Mouse (Mus musculus): ENCODE results near the gene Sept9.

The Sept9 gene

DNA sequence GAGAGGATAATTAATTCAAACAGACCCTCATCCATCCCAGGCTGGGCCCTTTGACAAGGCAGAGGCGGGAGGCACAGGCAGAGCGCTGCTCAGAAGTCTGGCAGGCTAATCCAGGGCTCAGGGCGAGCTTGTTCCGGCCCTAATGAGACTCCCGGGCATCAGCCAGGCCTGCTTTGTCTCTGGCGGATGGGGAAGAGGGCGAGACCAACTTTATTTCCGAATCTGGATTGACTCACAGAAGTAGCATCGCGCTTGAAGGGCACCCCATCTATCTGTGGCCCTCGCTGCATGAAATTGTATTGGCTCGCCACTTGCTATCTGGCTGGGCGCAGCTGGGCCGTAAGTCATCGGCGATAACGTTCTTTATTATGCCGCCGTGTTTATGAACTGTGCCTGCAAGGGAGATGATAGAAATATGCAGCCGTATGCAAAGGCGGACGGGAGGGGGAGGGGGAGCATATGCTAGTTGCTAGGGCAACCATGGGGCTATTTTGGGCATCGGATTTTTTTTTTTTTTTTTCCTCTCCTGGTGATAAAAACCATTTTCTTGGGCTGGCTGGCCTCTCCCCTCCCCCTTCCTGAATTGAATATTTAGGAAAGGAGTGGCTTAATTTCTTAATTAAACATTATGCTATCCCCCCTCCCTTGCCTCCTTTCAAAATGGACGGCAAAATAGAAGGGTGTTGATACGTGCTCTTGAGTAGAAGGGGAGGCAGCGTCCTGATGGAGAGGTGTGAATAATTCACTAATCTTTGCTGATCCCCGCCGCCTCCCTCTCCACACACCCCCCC, 208.4 kb downstream of the Sept9 start:
- peak; percentile 56 for DNase-seq (ENCODE audit: low spot score)

DNA sequence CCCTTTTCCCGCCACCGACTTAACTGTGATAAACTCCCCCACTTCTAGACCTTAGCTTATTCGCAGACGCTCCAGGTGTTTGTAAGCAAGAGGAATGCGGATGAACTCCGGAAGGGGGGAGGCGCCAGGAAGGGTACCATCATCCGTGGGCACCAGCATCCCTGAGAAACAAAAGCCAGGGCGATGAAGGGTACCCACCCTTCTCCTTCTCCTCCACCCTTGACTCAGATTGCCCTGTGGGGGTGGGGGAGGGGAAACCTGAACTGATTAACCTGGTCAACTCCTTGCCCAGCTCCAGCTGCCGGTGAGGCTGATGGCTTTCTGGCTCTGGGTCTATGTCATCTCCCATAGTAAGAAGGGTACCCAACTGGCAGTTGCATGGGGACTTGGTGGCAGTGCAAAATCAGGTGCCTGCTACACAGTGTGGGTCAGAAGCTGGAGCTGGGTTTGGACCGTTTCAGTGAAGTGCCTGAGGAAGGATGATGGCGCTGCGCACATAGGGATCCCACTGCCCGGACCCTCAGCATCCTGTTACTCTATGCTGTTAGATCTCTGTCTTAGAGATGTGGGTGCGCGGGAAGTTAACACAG, 209.1 kb downstream of the Sept9 start:
- DNase-seq (ENCODE audit: low spot score), result no peak

DNA sequence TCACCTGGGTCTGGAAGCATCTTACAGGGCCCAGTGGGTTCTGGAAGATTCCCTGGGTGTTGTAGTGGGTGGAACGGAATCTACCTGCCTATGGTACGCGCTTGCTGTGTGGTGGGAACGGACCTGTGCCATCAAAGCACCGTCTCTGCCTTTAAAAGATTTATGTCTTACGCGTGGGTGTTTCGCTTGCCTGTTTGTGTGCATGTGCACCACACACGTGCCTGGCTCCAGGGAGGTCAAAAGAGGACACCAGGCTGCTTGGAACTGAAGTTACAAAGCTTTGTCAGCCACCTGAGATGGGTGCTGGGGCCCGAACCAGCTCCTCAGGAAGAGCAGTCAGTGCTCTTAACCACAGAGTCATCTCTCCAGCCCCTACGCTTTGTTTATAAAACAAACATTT, 209.9 kb downstream of the Sept9 start:
- no peak for DNase-seq (ENCODE audit: low spot score)

DNA sequence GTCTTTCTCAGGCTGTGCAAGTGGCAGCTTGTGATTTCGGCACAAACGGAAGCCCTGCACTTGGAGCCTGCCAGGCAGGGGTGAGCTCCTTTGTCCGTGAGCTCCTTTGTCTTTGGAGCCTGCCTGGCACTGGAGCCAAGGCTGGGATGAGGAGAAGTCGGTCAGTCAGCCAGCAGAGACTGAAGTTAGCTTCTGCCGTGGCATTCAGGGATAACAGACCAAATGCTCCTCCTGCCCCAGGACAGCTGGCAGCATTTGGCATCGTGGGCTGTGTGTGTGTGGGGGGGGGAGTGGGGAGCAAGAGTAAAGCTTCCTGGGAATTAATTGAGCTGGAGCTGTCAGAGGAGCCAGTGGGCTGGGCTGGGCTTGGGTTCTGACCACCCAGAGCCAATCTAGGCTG, 210.6 kb downstream of the Sept9 start:
- no peak for DNase-seq (ENCODE audit: low spot score)

DNA sequence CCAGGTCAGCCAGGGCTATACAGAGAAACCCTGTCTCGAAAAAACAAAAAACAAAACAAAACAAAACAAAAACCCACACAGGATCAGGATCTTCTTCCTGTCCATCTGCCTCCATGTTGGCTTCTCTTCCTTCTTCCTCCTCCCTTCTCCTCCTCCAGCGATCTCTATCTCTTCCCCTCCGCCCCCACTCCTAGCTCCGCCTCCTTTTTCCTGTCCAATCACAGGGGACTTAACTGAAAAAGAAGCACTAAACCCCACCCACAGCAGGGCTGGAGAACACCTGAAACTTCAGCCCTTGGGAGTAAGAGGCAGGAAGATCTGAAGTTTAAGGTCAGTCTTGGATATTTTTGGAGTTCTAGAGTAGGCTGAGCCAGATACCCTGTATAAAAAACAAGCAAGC, 212.2 kb downstream of the Sept9 start:
- no peak for DNase-seq (ENCODE audit: low spot score)

All from c-Kit-positive CD71-positive TER-119-positive erythroid progenitor cells, embryonic 14.5 days (primary cell).